Mouse (Mus musculus): ENCODE measurements at regions not wholly inside any gene's neighbourhood (a gene's known extent, or its start where the extent isn't known, plus 50 kb on each side); places are given as distances from the start of the nearest gene placed in this dataset.

GRCm38 (mm10) chr13:44375476-44376159 lies 353.7 kb upstream of the Jarid2 start:
- TF ChIP-seq GATA1 (IDR thresholded peaks at IDR 0.05; ENCODE audit: low read length): no peak

- no peak for TF ChIP-seq GATA1 (IDR thresholded peaks at IDR 0.05; ENCODE audit: low read length)
Observed at GRCm38 (mm10) chr13:44376160-44376488, 353.1 kb upstream of the Jarid2 start.

- no peak for TF ChIP-seq GATA1 (IDR thresholded peaks at IDR 0.05; ENCODE audit: low read length)
Observed at GRCm38 (mm10) chr13:44381721-44382450, 347.4 kb upstream of the Jarid2 start.

GRCm38 (mm10) chr13:44383322-44383721 lies 346.0 kb upstream of the Jarid2 start:
- TF ChIP-seq GATA1 (IDR thresholded peaks at IDR 0.05; ENCODE audit: low read length): no peak

GRCm38 (mm10) chr13:44386767-44387166 lies 342.5 kb upstream of the Jarid2 start:
- no peak for TF ChIP-seq GATA1 (IDR thresholded peaks at IDR 0.05; ENCODE audit: low read length)

GRCm38 (mm10) chr13:44389696-44390095 lies 339.6 kb upstream of the Jarid2 start:
- TF ChIP-seq GATA1 (IDR thresholded peaks at IDR 0.05; ENCODE audit: low read length): no peak

- TF ChIP-seq GATA1 (IDR thresholded peaks at IDR 0.05; ENCODE audit: low read length): no peak
Observed at GRCm38 (mm10) chr13:44390666-44391390, 338.4 kb upstream of the Jarid2 start.

- TF ChIP-seq GATA1 (IDR thresholded peaks at IDR 0.05; ENCODE audit: low read length): no peak
Observed at GRCm38 (mm10) chr13:44394016-44394415, 335.3 kb upstream of the Jarid2 start.

GRCm38 (mm10) chr13:44398613-44399369 lies 330.5 kb upstream of the Jarid2 start:
- no peak for TF ChIP-seq GATA1 (IDR thresholded peaks at IDR 0.05; ENCODE audit: low read length)

GRCm38 (mm10) chr13:44399370-44399685 lies 329.9 kb upstream of the Jarid2 start:
- TF ChIP-seq GATA1 (IDR thresholded peaks at IDR 0.05; ENCODE audit: low read length): no peak

- no peak for TF ChIP-seq GATA1 (IDR thresholded peaks at IDR 0.05; ENCODE audit: low read length)
Observed at GRCm38 (mm10) chr13:44399831-44400321, 329.4 kb upstream of the Jarid2 start.

- TF ChIP-seq GATA1 (IDR thresholded peaks at IDR 0.05; ENCODE audit: low read length): no peak
Observed at GRCm38 (mm10) chr13:44404010-44404575, 325.2 kb upstream of the Jarid2 start.

GRCm38 (mm10) chr13:44407307-44407706 lies 322.0 kb upstream of the Jarid2 start:
- no peak for TF ChIP-seq GATA1 (IDR thresholded peaks at IDR 0.05; ENCODE audit: low read length)

- no peak for TF ChIP-seq GATA1 (IDR thresholded peaks at IDR 0.05; ENCODE audit: low read length)
Observed at GRCm38 (mm10) chr13:44408619-44408959, 320.7 kb upstream of the Jarid2 start.

- TF ChIP-seq GATA1 (IDR thresholded peaks at IDR 0.05; ENCODE audit: low read length): no peak
Observed at GRCm38 (mm10) chr13:44408960-44409719, 320.1 kb upstream of the Jarid2 start.
